Comparison of ENCODE assay signal across 11 mouse cellular contexts in the genomic region with DNA sequence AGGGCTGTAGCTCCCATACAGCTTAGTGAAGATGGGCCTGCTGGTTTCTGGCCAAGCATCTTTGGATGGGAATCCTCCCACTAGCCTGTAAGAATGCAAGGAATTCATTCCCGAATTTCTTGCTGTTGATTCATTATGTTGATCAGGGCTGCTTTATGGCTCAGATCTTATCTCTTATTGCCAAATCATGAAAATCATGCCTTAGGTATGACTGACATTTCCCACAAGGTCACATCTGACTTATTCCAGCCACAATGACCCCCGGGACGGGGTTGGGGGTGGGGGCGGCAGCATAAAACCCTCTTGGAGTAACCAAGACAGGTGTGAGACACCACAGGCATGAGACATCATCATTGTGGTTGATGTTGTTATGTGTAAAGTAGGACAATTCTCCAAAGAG.
"Had no signal": no experiment of that assay in that cellular context is flagged by ENCODE, and none has a peak within 500 bp of the region (broad histone marks: within the 10 kb centered on the region; RNA-seq: fewer than 3 reads in every experiment).

No protein-coding gene starts in this region.

- H3K27ac ChIP-seq: limb, embryonic 15.5 days; liver, embryonic 12.5 days; midbrain, embryonic 10.5 days; neural tube, embryonic 12.5 days; stomach, embryonic 15.5 days had no signal

- H3K4me3 ChIP-seq: limb, embryonic 15.5 days; liver, embryonic 12.5 days; midbrain, embryonic 10.5 days; neural tube, embryonic 12.5 days; stomach, embryonic 15.5 days had no signal

- H3K9me3 ChIP-seq: limb, embryonic 15.5 days; liver, embryonic 12.5 days; midbrain, embryonic 10.5 days; neural tube, embryonic 12.5 days; stomach, embryonic 15.5 days had no signal

- DNase-seq: kidney, postnatal 14 days; lung, embryonic 14.5 days; lung, postnatal 10 days; lung, postnatal 4 days; midbrain, embryonic 14.5 days; right cerebral cortex, postnatal 14 days had no signal

- H3K9ac ChIP-seq: limb, embryonic 15.5 days; liver, embryonic 12.5 days; lung, embryonic 14.5 days; neural tube, embryonic 12.5 days; stomach, embryonic 15.5 days had no signal

- H3K4me1 ChIP-seq: neural tube, embryonic 12.5 days had no signal

- H3K4me2 ChIP-seq: limb, embryonic 15.5 days; liver, embryonic 12.5 days; lung, embryonic 14.5 days; neural tube, embryonic 12.5 days; stomach, embryonic 15.5 days had no signal

- ATAC-seq: liver, embryonic 12.5 days had no signal

- H3K36me3 ChIP-seq: limb, embryonic 15.5 days; liver, embryonic 12.5 days; midbrain, embryonic 10.5 days; neural tube, embryonic 12.5 days; stomach, embryonic 15.5 days had no signal

- H3K27me3 ChIP-seq: limb, embryonic 15.5 days; liver, embryonic 12.5 days; neural tube, embryonic 12.5 days; stomach, embryonic 15.5 days had no signal
